13 mouse cellular contexts compared by ENCODE assay signal in the genomic region with DNA sequence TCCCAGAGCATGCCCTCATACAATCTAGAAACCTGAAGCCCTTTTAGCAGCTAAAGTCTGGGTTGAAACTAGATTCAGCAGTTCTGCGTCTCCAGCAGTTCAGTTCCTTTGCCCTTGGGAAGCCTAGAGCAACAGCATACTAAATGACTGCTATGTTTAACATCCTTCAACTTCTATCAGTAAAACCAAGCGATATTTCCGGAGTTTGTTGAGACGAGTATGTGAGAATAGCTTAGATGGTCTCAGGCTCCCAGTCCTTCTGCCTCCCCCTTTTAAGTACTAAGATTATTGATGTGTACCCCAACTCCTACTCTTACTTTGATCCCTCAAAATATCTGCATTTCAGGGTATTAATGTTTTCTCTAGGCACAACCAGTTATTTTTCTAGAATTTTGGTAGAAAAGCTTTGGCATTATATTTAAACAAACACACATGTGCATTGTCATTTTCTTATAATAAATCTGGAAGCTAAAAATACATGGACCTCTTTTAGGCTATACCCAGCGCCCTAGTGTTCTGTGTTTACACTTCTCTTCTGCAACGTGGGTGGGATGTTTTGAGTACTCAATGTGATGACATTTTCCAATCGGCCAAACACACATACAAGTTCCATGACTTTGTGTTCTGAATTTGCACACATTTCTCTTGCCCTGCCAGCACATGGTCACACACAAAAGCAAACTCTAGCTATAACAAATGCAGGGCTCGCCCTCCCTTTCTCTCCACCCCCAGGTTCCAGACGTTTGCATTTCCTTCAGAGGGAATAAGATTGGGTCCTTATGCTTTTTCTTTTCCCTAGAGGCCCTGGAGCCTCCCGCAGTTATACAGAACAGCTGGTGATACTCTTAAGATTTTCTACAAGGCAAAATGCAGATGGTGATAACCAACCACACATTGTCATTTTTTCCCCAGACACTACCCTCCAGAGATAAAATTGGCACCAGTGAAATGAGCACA.
DNase-seq lines count a peak whose midpoint lies in the region; ATAC-seq lines count a peak whose summit lies in the region.
"Had no signal": no experiment of that assay in that cellular context is flagged by ENCODE, and none has a peak within 500 bp of the region (broad histone marks: within the 10 kb centered on the region; RNA-seq: fewer than 3 reads in every experiment).

No protein-coding gene starts in this region.

- H3K4me2 ChIP-seq in embryonic facial prominence, embryonic 11.5 days (ENCODE audit: low read depth, low read length), result no peak overlapping the region
- H3K4me2 ChIP-seq: hindbrain, embryonic 14.5 days had no signal

- no peak overlapping the region for H3K9ac ChIP-seq in embryonic facial prominence, embryonic 11.5 days (replicated peaks; ENCODE audit: low read length)
- H3K9ac ChIP-seq: hindbrain, embryonic 14.5 days had no signal

- WGBS in embryonic facial prominence, embryonic 11.5 days, result 66% methylated on average over 10 of the region's 10 CpGs
- WGBS in embryonic facial prominence, embryonic 10.5 days, result 76% methylated on average over 10 of the region's 10 CpGs

- no peaks in the 10 kb centered on the region for H3K4me1 ChIP-seq in embryonic facial prominence, embryonic 11.5 days (ENCODE audit: control insufficient read depth, insufficient read depth, low read length)
- H3K4me1 ChIP-seq in embryonic facial prominence, embryonic 10.5 days, result no peaks in the 10 kb centered on the region

- H3K27ac ChIP-seq in embryonic facial prominence, embryonic 11.5 days (replicated peaks; ENCODE audit: low read depth, low read length), result no peak overlapping the region
- H3K27ac ChIP-seq in embryonic facial prominence, embryonic 10.5 days (replicated peaks), result no peak overlapping the region
- H3K27ac ChIP-seq: hindbrain, embryonic 14.5 days had no signal

- no peaks in the 10 kb centered on the region for H3K9me3 ChIP-seq in embryonic facial prominence, embryonic 11.5 days (replicated peaks; ENCODE audit: control insufficient read depth, low read length)
- no peaks in the 10 kb centered on the region for H3K9me3 ChIP-seq in embryonic facial prominence, embryonic 10.5 days
- H3K9me3 ChIP-seq: G1E had no signal

- H3K4me3 ChIP-seq in embryonic facial prominence, embryonic 11.5 days (ENCODE audit: low read depth, low read length), result no peak overlapping the region
- H3K4me3 ChIP-seq in embryonic facial prominence, embryonic 10.5 days, result no peak overlapping the region
- H3K4me3 ChIP-seq: erythroblast, embryonic 14.5 days had no signal

- no peak for ATAC-seq in embryonic facial prominence, embryonic 11.5 days (replicated peaks; ENCODE audit: insufficient number of reproducible peaks, low FRiP score, low TSS enrichment, low read depth)

- H3K36me3 ChIP-seq in embryonic facial prominence, embryonic 11.5 days (replicated peaks; ENCODE audit: control insufficient read depth, insufficient read depth, low read depth, low read length), result no peaks in the 10 kb centered on the region
- H3K36me3 ChIP-seq in embryonic facial prominence, embryonic 10.5 days (replicated peaks), result no peaks in the 10 kb centered on the region
- H3K36me3 ChIP-seq: G1E had no signal

- intact Hi-C loops in left cerebral cortex, postnatal 14 days (cut with DNase I), result no loop called here

- H3K27me3 ChIP-seq in embryonic facial prominence, embryonic 11.5 days (ENCODE audit: control insufficient read depth, insufficient read depth, low read length), result no peaks in the 10 kb centered on the region
- H3K27me3 ChIP-seq in embryonic facial prominence, embryonic 10.5 days (replicated peaks; ENCODE audit: low read depth, poor library complexity, severe bottlenecking), result no peaks in the 10 kb centered on the region

- DNase-seq in embryonic facial prominence, embryonic 11.5 days (ENCODE audit: low spot score), result peak; percentile 6
- no peak for DNase-seq in embryonic facial prominence, embryonic 10.5 days (ENCODE audit: low spot score)
- DNase-seq in lung, postnatal 10 days, result peak; percentile 17
- no peak for DNase-seq in lung, adult 18-20 months
- DNase-seq in left cerebral cortex, postnatal 14 days (ENCODE audit: low spot score in 2 of 2), result peak; percentile 30 to 66
- no peak for DNase-seq in heart, postnatal 4 days
- no peak for DNase-seq in adrenal gland, postnatal 25 days
- no peak for DNase-seq in liver
- DNase-seq: cerebellum, adult 8-10 months; thymus, postnatal 25 days had no signal

Comparison
In these comparisons a context has a peak if more than half of its experiments do, and no peak if none do; other contexts are left out.
1. DNase-seq: peak in embryonic facial prominence, embryonic 11.5 days (single experiment), lung, postnatal 10 days (single experiment) and left cerebral cortex, postnatal 14 days (2 of 2); none in embryonic facial prominence, embryonic 10.5 days (single experiment), lung, adult 18-20 months (0 of 2), heart, postnatal 4 days (single experiment), adrenal gland, postnatal 25 days (single experiment) and liver (single experiment).